Mouse (Mus musculus): ENCODE measurements at regions not wholly inside any gene's neighbourhood (a gene's known extent, or its start where the extent isn't known, plus 50 kb on each side); places are given as distances from the start of the nearest gene placed in this dataset.

- no peaks in the 10 kb centered on the region for H3K27me3 ChIP-seq (ENCODE audit: control insufficient read depth, insufficient read depth, low read length)
- no peak for TF ChIP-seq CTCF (IDR thresholded peaks at IDR 0.05; ENCODE audit: extremely low read depth, insufficient read depth, insufficient read length, insufficient replicate concordance)
- H3K4me1 ChIP-seq (ENCODE audit: control insufficient read depth, insufficient read depth, insufficient read length), result no peaks in the 10 kb centered on the region
- H3K36me3 ChIP-seq (ENCODE audit: control insufficient read depth, insufficient read depth, low read length), result no peaks in the 10 kb centered on the region
- no peak for DNase-seq (ENCODE audit: low read depth in 1 of 2, low spot score in 2 of 2)
- H3K27ac ChIP-seq (ENCODE audit: insufficient read depth, low read length), result no peak overlapping the region
- 94% methylated on average over 2 of the region's 2 CpGs for WGBS
- no peak overlapping the region for H3K4me3 ChIP-seq (ENCODE audit: extremely low read depth, insufficient read depth, insufficient read length)
Measured at GRCm38 (mm10) chr2:45675776-45676175, 558.6 kb upstream of the Zeb2 start.

- H3K4me3 ChIP-seq (ENCODE audit: extremely low read depth, insufficient read depth, insufficient read length), result no peak overlapping the region
- H3K36me3 ChIP-seq (ENCODE audit: control insufficient read depth, insufficient read depth, low read length), result no peaks in the 10 kb centered on the region
- TF ChIP-seq CTCF (IDR thresholded peaks at IDR 0.05; ENCODE audit: extremely low read depth, insufficient read depth, insufficient read length, insufficient replicate concordance) (no peak), POLR2A (IDR thresholded peaks at IDR 0.05; ENCODE audit: low read depth, low read length) (no peak)
- no peak overlapping the region for H3K27ac ChIP-seq (ENCODE audit: insufficient read depth, low read length)
- no peaks in the 10 kb centered on the region for H3K27me3 ChIP-seq (ENCODE audit: control insufficient read depth, insufficient read depth, low read length)
- no peak for DNase-seq (ENCODE audit: low read depth in 1 of 2, low spot score in 2 of 2)
- WGBS, result 92% methylated on average over 1 of the region's 1 CpGs
- no peaks in the 10 kb centered on the region for H3K4me1 ChIP-seq (ENCODE audit: control insufficient read depth, insufficient read depth, insufficient read length)
Measured at GRCm38 (mm10) chr2:45656011-45656410, 538.8 kb upstream of the Zeb2 start.

- Histone ChIP-seq H3K4me1 (ENCODE audit: control insufficient read depth, insufficient read depth, insufficient read length) (no peaks in the 10 kb centered on the region), H3K27ac (ENCODE audit: insufficient read depth, low read length) (no peak overlapping the region), H3K36me3 (ENCODE audit: control insufficient read depth, insufficient read depth, low read length) (no peaks in the 10 kb centered on the region), H3K27me3 (ENCODE audit: control insufficient read depth, insufficient read depth, low read length) (no peaks in the 10 kb centered on the region), H3K4me3 (ENCODE audit: extremely low read depth, insufficient read depth, insufficient read length) (no peak overlapping the region)
- TF ChIP-seq POLR2A (IDR thresholded peaks at IDR 0.05; ENCODE audit: low read depth, low read length) (no peak), CTCF (IDR thresholded peaks at IDR 0.05; ENCODE audit: extremely low read depth, insufficient read depth, insufficient read length, insufficient replicate concordance) (no peak)
- no peak for DNase-seq (ENCODE audit: low read depth in 1 of 2, low spot score in 2 of 2)
Measured at GRCm38 (mm10) chr2:45654693-45655092, 537.5 kb upstream of the Zeb2 start.

- Histone ChIP-seq H3K27me3 (ENCODE audit: control insufficient read depth, insufficient read depth, low read length) (no peaks in the 10 kb centered on the region), H3K36me3 (ENCODE audit: control insufficient read depth, insufficient read depth, low read length) (no peaks in the 10 kb centered on the region)
- 88% methylated on average over 3 of the region's 3 CpGs for WGBS
Measured at GRCm38 (mm10) chr2:45652977-45653376, 535.8 kb upstream of the Zeb2 start.

GRCm38 (mm10) chr2:45650271-45650985 lies 533.2 kb upstream of the Zeb2 start:
- H3K27me3 ChIP-seq (ENCODE audit: control insufficient read depth, insufficient read depth, low read length), result no peaks in the 10 kb centered on the region
- no peaks in the 10 kb centered on the region for H3K4me1 ChIP-seq (ENCODE audit: control insufficient read depth, insufficient read depth, insufficient read length)
- no peak for DNase-seq (ENCODE audit: low read depth in 1 of 2, low spot score in 2 of 2)
- WGBS, result 92% methylated on average over 5 of the region's 5 CpGs
- no peaks in the 10 kb centered on the region for H3K36me3 ChIP-seq (ENCODE audit: control insufficient read depth, insufficient read depth, low read length)
- no peak overlapping the region for H3K27ac ChIP-seq (ENCODE audit: insufficient read depth, low read length)
- TF ChIP-seq POLR2A (IDR thresholded peaks at IDR 0.05; ENCODE audit: low read depth, low read length) (no peak), CTCF (IDR thresholded peaks at IDR 0.05; ENCODE audit: extremely low read depth, insufficient read depth, insufficient read length, insufficient replicate concordance) (no peak)
- no peak overlapping the region for H3K4me3 ChIP-seq (ENCODE audit: extremely low read depth, insufficient read depth, insufficient read length)

More at GRCm38 (mm10) chr2:45652977-45653376, 535.8 kb upstream of the Zeb2 start:
- no peak for TF ChIP-seq CTCF (IDR thresholded peaks at IDR 0.05; ENCODE audit: extremely low read depth, insufficient read depth, insufficient read length, insufficient replicate concordance)
- no peak for TF ChIP-seq POLR2A (IDR thresholded peaks at IDR 0.05; ENCODE audit: low read depth, low read length)
- H3K27ac ChIP-seq (ENCODE audit: insufficient read depth, low read length), result no peak overlapping the region
- H3K4me1 ChIP-seq (ENCODE audit: control insufficient read depth, insufficient read depth, insufficient read length), result no peaks in the 10 kb centered on the region
- DNase-seq (ENCODE audit: low read depth in 1 of 2, low spot score in 2 of 2), result no peak
- no peak overlapping the region for H3K4me3 ChIP-seq (ENCODE audit: extremely low read depth, insufficient read depth, insufficient read length)

GRCm38 (mm10) chr2:45647846-45648245 lies 530.7 kb upstream of the Zeb2 start:
- no peak overlapping the region for H3K4me3 ChIP-seq (ENCODE audit: extremely low read depth, insufficient read depth, insufficient read length)
- no peaks in the 10 kb centered on the region for H3K36me3 ChIP-seq (ENCODE audit: control insufficient read depth, insufficient read depth, low read length)
- H3K27ac ChIP-seq (ENCODE audit: insufficient read depth, low read length), result no peak overlapping the region
- no peak for TF ChIP-seq CTCF (IDR thresholded peaks at IDR 0.05; ENCODE audit: extremely low read depth, insufficient read depth, insufficient read length, insufficient replicate concordance)
- TF ChIP-seq POLR2A (IDR thresholded peaks at IDR 0.05; ENCODE audit: low read depth, low read length), result no peak
- 58% methylated on average over 3 of the region's 3 CpGs for WGBS
- H3K4me1 ChIP-seq (ENCODE audit: control insufficient read depth, insufficient read depth, insufficient read length), result no peaks in the 10 kb centered on the region
- H3K27me3 ChIP-seq (ENCODE audit: control insufficient read depth, insufficient read depth, low read length), result no peaks in the 10 kb centered on the region
- DNase-seq (ENCODE audit: low read depth in 1 of 2, low spot score in 2 of 2), result no peak

- Histone ChIP-seq H3K27ac (ENCODE audit: insufficient read depth, low read length) (no peak overlapping the region), H3K4me1 (ENCODE audit: control insufficient read depth, insufficient read depth, insufficient read length) (no peaks in the 10 kb centered on the region), H3K4me3 (ENCODE audit: extremely low read depth, insufficient read depth, insufficient read length) (no peak overlapping the region), H3K27me3 (ENCODE audit: control insufficient read depth, insufficient read depth, low read length) (no peaks in the 10 kb centered on the region), H3K36me3 (ENCODE audit: control insufficient read depth, insufficient read depth, low read length) (no peaks in the 10 kb centered on the region)
- no peak for DNase-seq (ENCODE audit: low read depth in 1 of 2, low spot score in 2 of 2)
- 88% methylated on average over 7 of the region's 7 CpGs for WGBS
- TF ChIP-seq CTCF (IDR thresholded peaks at IDR 0.05; ENCODE audit: extremely low read depth, insufficient read depth, insufficient read length, insufficient replicate concordance) (no peak), POLR2A (IDR thresholded peaks at IDR 0.05; ENCODE audit: low read depth, low read length) (no peak)
Measured at GRCm38 (mm10) chr2:45630081-45630480, 512.9 kb upstream of the Zeb2 start.
